Mouse (Mus musculus): ENCODE measurements around the gene Rassf1.

Gene Rassf1

GRCm38 (mm10) chr9:107611456-107612190 lies 60.3 kb downstream of the Rassf1 start:
- no peak for TF ChIP-seq GATA4 (IDR thresholded peaks at IDR 0.05; ENCODE audit: insufficient replicate concordance, low read length)

All from liver, adult (tissue).